Mouse (Mus musculus) thymus, adult 2 months (tissue): ENCODE results near the gene Rptor.

Source experiments
- CTCF ChIP-seq: fragments of 200-500 bp; IDR thresholded peaks from 2 replicates; pipeline ENCODE4 v1.5.1; 2012; ENCODE audit warnings: mild to moderate bottlenecking, control low read depth, low read length, moderate library complexity, borderline replicate concordance; ENCODE audit not compliant: control insufficient read depth, poor library complexity, insufficient read depth; ENCODE audit errors: extremely low read depth
- POLR2A ChIP-seq: fragments of 200-500 bp; IDR thresholded peaks from 2 replicates; pipeline ENCODE4 v1.6.1; 2012; ENCODE audit warnings: mild to moderate bottlenecking, low read length, control low read depth, moderate library complexity; ENCODE audit not compliant: control insufficient read depth, poor library complexity, insufficient read depth; ENCODE audit errors: extremely low read depth

- TF ChIP-seq CTCF (no peak), POLR2A (no peak)
Observed at GRCm38 (mm10) chr11:119625476-119625875, 22.8 kb downstream of the Rptor start.
